Mouse (Mus musculus) midbrain, embryonic 13.5 days (tissue): ENCODE data around the gene Hpf1. TPM values are rescaled to one million over a fixed set of nuclear protein-coding genes. Genes with fewer than 3 reads are reported as not detected.

Experiments used
- ATAC-seq: fragments of 200-750 bp; cut with Nextera tagmentation; 2 replicates; pipeline ENCODE4 v1.8.0; 2017; ENCODE audit warnings: mild to moderate bottlenecking, moderate TSS enrichment, moderate library complexity
- H3K27ac ChIP-seq: fragments of 300-500 bp; sonication (generic); 2 replicates; pipeline ENCODE4 v1.5.1; 2015; ENCODE audit warnings: inconsistent platforms, mild to moderate bottlenecking, moderate library complexity
- H3K27me3 ChIP-seq: fragments of 300-500 bp; sonication (generic); 2 replicates; pipeline ENCODE4 v1.6.1; 2015; ENCODE audit warnings: mild to moderate bottlenecking, inconsistent platforms
- H3K36me3 ChIP-seq: fragments of 300-500 bp; sonication (generic); 2 replicates; pipeline ENCODE4 v1.6.1; 2015; ENCODE audit warnings: mild to moderate bottlenecking, inconsistent platforms
- H3K4me1 ChIP-seq: fragments of 300-500 bp; sonication (generic); replicated peaks from 2 replicates; pipeline ENCODE4 v1.6.1; 2015; ENCODE audit warnings: inconsistent platforms
- H3K4me2 ChIP-seq: fragments of 300-500 bp; sonication (generic); replicated peaks from 2 replicates; pipeline ENCODE4 v1.6.1; 2015; ENCODE audit warnings: moderate library complexity, mild to moderate bottlenecking, inconsistent platforms
- H3K4me3 ChIP-seq: fragments of 300-500 bp; sonication (generic); replicated peaks from 2 replicates; pipeline ENCODE4 v1.5.1; 2015; ENCODE audit warnings: mild to moderate bottlenecking, inconsistent platforms
- H3K9ac ChIP-seq: fragments of 300-500 bp; sonication (generic); replicated peaks from 2 replicates; pipeline ENCODE4 v1.6.1; 2015; ENCODE audit warnings: mild to moderate bottlenecking, inconsistent platforms
- H3K9me3 ChIP-seq: fragments of 300-500 bp; sonication (generic); 2 replicates; pipeline ENCODE4 v1.6.1; 2016; ENCODE audit warnings: mild to moderate bottlenecking, inconsistent platforms
- WGBS: fragments of 180-500 bp; shearing (Covaris S2); methylation state at CpG from one replicate; pipeline ENCODE4 v1.1.7; 2015; 5-methylcytosine and 5-hydroxymethylcytosine counted together
- polyA plus RNA-seq: library from polyadenylated mRNA; unstranded; fragments of >200 nt; fragmentation: Nextera tagmentation; extraction: Ambion mirVana; gene quantifications from 2 replicates; pipeline ENCODE4 v1.2.1, GENCODE M21; 2015

The Hpf1 gene
- polyA plus RNA-seq, 1 experiment from 2014 or later = 105 TPM

DNA sequence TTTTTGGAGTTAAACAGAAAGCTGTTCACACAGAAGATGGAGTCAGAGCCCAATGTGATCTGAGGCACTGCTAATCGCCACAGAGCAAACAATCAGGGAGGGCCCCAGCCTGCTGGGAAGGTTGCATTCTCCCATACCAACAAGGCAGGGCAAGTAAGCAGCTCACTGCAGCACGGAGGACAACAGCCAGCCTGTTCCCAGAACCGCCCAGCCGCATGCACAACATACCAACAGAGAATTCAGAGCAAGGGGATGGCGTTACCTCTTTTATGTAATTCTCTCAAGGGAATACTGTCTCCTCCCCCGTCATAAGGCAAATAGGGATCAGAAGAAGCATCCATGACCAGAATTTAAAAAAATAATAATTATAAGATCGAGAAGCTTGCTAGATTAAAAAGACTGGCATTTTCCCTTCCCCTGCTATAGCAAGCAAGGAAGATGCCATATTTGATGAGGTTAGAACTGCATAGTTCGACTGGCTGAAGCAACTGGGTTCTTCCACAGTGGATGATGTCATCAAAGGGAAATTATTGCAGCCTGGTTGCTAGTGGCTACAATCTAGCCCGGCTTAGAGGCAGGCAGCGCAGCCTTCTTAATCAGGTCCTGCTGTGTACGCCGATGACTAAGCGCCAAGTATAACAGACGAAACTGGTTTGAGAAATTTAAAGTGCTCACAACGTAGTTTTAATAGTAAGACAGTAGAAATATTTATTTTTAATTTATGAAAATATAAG lies 64.2 kb downstream of the Hpf1 start:
- peak overlapping the region; percentile 70 for H3K9ac ChIP-seq
- no peaks in the 10 kb centered on the region for H3K27me3 ChIP-seq
- peak overlapping the region; percentile 50 for H3K4me3 ChIP-seq
- no peaks in the 10 kb centered on the region for H3K36me3 ChIP-seq
- ATAC-seq = peak; percentile 99
- under 1% methylated on average over 15 of the region's 15 CpGs for WGBS
- H3K4me2 ChIP-seq = peak overlapping the region; percentile 59
- H3K9me3 ChIP-seq = no peaks in the 10 kb centered on the region
- H3K4me1 ChIP-seq = peaks cover 18% of the 10 kb centered on the region
- H3K27ac ChIP-seq = peak overlapping the region; percentile 97

GRCm38 (mm10) chr8:60956847-60957246 lies 66.6 kb downstream of the Hpf1 start:
- H3K27ac ChIP-seq = no peak overlapping the region
- H3K9ac ChIP-seq = no peak overlapping the region
- no peaks in the 10 kb centered on the region for H3K9me3 ChIP-seq
- no peak for ATAC-seq
- H3K4me1 ChIP-seq = peaks cover 10% of the 10 kb centered on the region
- no peak overlapping the region for H3K4me3 ChIP-seq
- no peaks in the 10 kb centered on the region for H3K36me3 ChIP-seq
- 92% methylated on average over 7 of the region's 7 CpGs for WGBS
- H3K27me3 ChIP-seq = no peaks in the 10 kb centered on the region
- no peak overlapping the region for H3K4me2 ChIP-seq

Other genes starting within 250 kb of the Hpf1 start
- gene Clcn3, start 92.9 kb downstream of the Hpf1 start, polyA plus RNA-seq = 51.6 and 55.7 TPM in 2 replicates
- gene Nek1, start 102.8 kb downstream of the Hpf1 start, polyA plus RNA-seq = 21.5 and 22.0 TPM in 2 replicates